Mouse (Mus musculus) mature B cell (primary cell): ENCODE data around the gene Gm20489.

Experiments
- in situ Hi-C: fragments of 300-500 bp; cut with MboI; formaldehyde crosslinking; loops from 2 replicates; pipeline ENCODE4 v1.14.3; 2019

Gm20489 gene

DNA sequence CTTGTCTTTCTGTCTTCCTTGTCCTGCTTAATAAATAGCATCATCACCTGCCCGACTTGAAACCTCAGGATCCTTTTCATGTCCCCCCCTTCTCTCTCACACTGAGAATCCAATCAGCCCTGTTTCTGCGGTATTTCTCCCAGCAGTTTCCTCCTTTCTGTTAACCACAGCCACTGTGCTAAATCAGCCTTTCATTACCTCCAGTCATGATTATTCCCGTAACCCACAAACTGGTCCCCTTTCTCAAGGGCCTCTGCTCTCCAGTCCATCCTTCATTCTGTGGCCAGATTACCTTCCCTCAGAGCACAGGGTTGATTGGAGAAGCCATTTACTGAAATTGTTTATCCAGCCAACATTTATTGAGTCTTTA lies at the start of gene Gm20489:
TSS of gene Gm20489 (minus strand) at position 269 of the 370 bp plus-strand sequence.
- in situ Hi-C loops: no loop called here

DNA sequence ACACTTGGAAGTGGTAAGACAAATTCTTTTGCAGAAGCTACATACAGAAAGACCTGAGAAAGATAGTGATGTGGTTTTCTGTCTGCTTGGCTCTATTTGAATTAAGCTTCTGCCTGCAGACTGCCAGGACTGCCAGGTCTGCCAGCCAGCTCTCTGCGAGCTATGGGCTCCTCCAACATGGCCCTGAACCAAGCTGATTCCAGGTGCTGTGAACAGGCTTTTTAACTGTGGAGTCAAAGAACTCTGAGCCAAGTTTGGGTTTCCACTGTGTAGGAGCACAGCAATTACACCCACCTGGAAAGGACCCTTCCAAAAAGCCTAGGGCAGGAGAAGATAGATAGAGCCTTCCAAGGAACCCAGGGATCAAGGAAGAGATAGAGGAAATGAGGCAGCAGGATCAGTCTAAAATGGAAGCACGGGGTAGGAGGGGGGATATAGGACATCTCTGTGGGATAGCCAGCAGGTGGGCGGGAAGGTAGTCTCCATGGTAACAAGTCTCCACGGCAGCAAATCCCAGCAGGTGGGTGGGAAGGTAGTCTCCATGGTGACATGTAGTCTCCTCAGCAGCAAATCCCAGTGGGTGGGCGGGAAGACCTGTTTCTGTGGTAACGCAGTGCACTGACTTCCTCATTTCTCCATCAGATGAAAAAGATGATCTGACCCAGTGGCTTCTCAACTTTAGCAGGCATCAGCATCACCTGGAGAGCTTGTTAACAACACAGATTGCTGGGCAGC lies 45.0 kb upstream of the Gm20489 start:
- in situ Hi-C loops: no loop called here

DNA sequence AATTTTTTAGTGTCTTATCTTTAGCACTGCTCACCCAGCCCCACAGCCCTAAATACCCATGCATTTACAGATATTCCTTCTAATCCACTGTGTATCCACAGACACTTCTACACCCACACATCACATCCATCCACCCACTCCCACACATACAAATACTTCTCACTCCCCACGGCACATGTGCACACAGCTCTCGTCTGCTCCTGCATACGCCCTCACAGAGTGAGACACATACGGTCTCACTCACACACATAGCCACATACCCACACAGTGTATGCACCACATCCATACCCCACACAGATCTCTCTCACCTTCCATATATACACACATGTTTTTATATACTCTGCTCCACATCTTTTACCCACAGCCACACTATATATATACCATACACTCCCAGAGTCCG lies 40.5 kb upstream of the Gm20489 start:
- in situ Hi-C loops: no loop called here

DNA sequence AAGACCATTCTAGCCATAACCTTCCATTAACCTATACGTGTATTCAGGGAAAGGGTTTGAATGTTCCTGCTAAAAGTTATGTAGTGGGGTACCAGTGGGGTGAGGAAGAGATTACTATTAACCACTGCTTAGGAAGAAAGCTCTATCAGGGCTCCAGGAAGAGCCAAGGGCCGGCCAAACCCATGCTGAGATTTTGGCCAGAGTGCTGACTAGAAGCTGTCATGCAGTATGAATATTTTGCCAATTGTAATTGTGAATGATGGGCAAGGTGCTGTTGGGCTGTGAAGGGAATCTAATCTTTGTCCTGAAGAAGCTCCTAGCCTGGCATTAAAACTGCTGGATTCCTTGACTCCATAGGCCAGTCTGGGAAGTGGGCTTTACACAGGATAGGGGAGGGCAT lies 35.8 kb upstream of the Gm20489 start:
- in situ Hi-C loops: no loop called here

DNA sequence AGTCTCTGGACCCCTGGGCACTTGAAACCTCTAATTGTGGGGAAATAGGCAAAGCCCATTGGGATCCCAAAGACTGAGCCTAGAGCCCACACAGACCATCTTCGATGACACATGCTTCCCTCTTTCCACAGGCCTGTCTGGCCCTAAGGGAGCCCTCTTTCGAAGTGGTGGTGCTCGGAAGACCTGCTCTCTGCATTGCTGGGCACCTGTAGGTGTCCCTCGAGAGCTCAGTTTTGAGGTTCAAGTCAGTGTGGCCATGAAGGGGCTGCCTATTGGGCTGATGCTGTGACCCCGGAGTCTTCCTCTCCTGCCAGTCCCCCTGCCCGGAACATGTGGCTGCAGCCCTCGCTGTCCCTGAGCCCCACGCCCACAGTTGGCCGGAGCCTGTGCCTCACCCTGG lies 32.8 kb upstream of the Gm20489 start:
- in situ Hi-C loops: no loop called here

DNA sequence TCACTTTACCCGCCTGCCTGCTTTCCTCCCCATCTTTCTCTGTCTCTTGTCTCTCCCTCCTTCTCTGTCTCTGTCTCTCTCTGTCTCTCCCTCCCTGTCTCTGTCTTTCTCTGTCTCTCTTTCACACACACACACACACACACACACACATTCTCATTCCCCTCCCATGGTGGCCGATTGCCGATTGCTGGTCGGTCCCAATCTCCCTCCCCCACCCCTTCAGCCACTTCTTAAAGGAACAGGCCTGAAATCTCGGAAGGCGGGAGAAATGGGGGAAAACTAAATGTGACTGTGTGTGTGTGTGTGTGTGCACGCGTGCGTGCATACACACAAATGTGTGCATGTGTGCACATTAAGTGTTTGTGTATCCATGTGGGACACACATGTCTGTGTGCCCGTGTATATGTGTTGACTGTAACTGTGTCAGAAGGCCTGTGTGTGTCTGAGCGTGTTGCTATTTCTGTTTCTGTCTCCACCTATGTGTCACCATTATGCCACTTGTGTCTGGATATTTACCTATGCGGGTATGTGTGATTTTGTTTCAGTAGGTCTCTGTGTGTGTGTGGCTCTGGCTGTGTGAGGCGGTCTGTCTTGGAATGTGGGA lies 31.7 kb upstream of the Gm20489 start:
- in situ Hi-C loops: no loop called here

DNA sequence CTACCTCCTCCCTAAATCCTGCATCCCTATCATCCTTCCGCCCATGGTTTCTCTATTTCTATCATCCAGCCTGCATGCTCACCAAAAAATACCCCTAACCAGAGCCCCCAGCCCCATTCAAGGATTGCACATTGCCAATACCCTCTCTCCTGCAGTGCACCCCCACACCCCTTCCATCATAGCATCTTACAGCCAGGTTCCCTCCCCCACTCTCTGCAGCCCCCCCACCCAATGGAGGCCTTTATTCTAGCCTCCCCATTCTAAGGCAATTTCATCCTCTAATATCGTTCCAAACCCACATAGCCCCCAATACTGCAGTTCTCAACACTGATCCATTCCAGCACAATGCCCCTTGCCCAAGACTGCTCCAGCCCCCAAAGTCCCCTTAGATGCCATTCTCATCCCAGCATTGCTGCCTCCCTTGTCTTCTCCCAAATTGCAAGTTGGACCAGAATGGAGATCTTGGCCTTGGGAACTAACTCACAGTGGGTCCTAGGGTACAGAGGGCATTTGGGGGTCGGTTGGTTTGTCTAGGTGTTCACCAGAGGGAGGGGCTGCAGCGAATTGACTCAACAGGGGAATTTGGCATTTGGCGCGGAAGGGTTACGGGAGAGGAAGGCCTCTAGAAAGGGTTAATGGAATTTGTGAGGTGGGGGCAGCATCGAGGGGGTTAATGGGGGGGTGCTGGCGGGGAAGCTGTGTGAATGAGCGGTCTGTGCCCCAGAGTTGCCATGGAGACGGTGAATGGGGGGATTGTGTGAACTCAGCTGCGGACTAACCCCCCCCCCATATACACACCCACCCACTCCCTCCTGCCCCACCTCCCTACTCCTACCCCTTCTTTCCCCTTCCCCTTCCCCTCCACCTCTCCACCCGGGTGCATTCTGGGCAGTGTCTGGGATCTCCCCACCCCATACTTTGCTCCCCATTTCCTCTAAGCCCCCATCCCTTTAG lies 30.9 kb upstream of the Gm20489 start:
- in situ Hi-C loops: no loop called here

DNA sequence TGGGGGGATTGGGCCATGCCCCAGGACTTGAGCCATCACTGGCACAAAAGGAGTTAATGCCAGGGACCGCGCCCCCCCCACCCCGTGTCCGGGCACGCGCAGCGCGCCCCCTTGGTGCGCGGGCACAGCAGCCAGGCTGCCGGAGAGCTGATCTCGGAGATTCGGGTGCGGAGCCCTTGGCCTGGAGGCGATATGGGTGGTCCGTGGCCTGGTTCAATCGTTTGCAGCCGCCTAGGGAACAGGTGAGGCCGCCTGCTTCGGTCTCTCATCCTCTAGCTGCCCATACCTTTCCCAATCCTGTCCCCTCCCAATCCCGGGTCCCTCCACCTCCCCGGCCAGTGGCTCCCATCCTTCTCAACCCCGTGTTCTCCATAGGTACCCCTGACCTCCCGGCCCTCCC lies 30.2 kb upstream of the Gm20489 start, which contains the start of gene Nlgn3:
TSS of gene Nlgn3 (plus strand) at position 114 of the 400 bp plus-strand sequence.
- in situ Hi-C loops: no loop called here

DNA sequence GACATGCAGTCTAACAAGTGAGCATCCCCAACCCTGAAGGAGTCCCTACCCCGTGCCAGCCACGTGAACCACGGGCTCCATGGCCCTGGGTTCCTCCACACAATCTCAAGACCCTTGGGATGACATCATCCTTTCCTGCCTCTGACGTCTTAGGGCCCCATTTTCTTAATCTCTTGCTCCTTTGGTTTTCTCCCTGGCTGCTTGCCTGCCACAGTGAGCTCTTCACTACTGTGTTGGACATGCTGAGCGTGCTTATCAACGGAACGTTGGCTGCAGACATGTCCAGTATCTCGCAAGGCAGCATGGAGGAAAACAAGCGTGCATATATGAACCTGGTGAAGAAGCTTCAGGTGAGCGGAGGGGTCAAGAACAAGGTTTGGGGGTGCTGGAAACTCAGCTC lies 21.3 kb upstream of the Gm20489 start:
- in situ Hi-C loops: no loop called here

DNA sequence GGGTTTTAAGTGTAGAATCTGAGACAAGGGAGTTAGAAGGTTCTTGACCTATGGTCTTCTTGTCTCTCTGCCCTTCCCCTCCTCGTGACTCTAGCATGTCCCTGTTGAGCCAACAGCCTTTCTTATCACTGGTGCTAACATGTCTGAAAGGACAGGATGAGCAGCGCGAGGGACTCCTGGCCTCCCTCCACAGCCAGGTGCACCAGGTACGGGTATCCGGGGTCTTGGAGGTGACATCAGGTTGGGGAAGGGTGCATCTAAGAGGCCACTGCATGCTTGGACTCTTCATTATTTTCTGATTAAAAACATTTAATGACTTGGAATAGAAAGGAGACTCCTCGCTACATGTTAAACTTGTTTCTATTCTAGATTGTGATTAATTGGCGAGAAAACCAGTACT lies 20.2 kb upstream of the Gm20489 start:
- in situ Hi-C loops: no loop called here

DNA sequence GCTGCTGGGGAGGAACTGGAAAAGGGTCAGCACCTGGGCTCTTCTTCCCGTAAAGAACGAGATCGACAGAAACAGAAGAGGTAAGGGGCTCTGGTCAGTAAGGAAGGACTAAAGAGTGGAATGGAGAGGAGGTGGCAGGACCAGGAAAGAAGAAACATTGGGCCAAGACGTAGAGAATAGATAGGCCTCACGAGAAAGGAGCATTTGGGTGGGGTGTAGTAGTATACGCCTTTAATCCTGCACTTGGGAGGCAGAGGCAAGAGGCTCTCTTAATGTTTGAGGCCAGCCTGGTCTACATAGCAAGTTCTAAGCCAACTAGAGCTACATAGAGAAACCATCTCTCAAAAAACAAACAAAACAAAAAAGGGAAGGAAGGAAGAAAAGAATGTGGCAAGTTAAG lies 19.6 kb upstream of the Gm20489 start:
- in situ Hi-C loops: no loop called here

DNA sequence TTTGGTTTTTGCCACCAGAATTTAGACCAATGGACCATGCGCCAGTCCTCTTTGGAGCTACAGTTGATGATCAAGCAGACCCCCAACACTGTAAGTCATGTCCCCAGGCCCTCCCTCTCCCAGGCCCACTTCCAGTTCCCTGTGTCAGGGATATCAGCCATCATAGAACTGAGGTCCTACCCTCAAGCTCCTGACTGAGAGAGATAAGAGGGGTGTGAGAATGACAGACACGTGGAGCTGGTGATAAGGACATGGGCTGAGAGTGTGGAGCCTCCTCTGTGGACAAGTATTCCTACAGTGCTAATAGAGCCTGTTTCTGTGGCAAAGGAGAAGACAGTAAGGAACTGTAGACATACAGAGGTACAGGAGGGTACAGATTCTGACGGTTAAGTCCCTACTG lies 18.7 kb upstream of the Gm20489 start:
- in situ Hi-C loops: no loop called here

DNA sequence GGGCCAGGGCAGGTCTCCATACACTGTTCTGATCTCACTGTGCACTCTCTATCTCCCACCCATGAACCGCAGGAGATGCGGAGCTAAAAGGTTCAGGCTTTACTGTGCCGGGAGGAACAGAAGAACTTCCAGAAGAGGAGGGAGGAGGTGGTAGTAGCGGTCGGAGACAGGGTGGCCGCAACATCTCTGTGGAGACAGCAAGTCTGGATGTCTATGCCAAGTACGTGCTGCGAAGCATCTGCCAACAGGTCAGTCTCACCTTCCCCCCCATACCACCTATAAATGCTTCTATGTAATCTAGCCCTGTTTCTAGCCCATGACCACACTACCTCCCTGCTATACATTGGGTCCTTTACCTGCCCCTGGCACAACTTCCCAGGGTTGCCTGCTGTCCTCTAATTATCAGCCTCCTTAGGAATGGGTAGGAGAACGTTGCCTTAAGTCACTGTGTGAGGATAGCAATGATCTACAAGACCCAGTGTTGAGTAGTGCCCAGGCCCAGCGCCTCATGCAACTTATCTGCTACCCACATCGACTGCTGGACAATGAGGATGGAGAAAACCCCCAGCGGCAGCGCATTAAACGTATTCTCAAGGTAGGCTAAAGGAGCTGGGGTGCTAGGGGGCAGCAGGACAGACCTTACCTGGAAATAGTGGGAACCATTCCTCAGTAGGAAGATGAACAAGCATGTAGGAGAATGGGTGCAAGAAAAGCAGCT lies 17.3 kb upstream of the Gm20489 start:
- in situ Hi-C loops: no loop called here

DNA sequence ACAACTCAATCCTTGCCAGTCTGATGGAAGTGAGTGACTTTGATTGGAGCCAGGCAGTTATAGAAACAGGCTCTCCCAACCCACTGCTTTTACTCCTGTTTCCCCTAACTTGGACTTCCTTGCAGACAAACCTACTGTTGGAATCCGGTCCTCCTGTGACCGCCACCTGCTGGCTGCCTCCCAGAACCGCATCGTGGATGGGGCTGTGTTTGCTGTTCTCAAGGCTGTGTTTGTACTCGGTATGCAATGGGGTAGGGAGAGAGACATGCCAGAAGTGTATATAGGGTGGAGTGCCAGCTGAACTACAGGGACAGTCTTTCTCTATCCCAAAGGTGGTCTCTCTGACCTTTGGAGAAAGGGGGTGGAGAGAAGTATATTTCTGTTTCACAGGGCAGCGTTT lies 16.7 kb upstream of the Gm20489 start:
- in situ Hi-C loops: no loop called here

DNA sequence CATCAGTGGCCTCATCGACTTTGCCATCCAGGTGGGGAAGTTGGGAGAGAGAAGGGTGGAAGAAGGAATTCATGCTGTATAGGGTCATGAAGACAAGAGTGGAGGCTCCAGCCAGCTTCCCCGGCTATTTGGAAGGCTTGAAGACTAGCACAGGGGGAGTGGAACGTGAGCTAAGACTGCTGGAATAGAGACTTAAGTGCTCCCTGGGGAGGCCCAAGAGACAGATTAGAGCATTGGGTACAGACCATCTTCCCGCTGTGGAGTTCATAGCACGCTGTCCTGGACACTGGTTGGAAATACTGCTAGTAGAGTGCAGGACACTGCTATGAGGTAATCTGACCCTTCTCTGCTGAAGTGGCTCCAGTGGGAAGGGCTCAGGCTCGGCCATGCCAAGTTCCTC lies 14.0 kb upstream of the Gm20489 start:
- in situ Hi-C loops: no loop called here

DNA sequence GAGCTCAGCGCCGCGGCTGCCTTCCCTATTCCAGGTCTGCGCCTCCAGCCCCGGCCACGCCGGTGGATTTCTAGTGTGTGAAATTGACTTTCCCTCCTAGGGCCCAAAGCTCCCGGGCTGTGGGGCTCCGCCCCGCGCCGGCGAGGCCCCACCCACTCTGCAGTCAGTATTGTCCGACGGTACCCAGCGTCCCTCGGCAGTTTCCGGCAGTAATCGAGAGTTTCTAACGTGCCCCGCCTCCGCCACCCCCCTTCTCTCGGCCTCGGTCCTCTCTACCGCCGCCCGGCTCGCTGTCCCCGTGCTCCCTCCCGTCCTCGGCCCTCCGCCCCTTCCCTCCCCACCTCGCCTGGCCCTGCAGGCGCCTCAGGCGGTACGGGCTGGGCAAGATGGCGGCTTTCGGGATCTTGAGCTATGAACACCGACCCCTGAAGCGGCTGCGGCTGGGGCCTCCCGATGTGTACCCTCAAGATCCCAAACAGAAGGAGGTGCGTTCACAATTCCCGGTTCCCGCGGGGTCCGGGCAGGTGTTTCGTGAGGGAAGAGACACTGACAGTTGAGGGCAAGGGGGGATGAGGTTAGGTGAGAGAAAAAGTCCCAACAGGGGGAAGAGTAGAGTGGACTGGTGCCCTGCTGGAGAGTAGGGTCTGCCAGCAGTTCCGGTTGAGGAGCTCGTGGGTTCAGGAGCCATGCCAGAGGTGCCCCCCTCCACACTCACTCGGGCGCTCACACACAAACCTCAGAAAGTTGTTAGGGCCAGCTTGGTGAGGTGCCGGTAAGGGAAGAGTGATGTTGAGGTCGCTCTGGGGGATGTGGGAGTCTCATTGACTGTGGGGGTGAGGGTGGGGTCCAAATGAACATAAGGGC lies 5.3 kb upstream of the Gm20489 start, which contains the start of gene Med12:
TSS of gene Med12 (plus strand) at position 156 of the 864 bp plus-strand sequence.
- in situ Hi-C loops: no loop called here

DNA sequence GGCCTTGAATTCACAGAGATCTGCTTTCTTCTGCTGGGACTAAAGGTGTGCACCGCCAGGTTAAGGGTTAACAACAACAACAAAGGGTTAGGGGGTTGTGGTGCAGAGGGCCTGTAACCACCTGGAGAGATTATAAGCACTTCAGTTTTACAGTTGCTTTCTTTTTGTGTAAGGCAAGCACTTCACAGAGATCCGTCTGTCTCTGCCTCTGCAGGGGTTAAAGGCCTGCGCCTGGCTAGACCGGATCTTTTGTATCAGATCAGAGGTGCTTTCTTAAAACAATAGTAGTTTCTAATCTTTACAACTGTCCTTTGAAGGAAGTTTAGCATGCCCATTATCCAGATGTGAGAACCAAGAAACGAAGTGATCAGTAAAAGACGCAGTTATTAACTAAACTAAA lies 4.6 kb upstream of the Gm20489 start:
- in situ Hi-C loops: no loop called here

DNA sequence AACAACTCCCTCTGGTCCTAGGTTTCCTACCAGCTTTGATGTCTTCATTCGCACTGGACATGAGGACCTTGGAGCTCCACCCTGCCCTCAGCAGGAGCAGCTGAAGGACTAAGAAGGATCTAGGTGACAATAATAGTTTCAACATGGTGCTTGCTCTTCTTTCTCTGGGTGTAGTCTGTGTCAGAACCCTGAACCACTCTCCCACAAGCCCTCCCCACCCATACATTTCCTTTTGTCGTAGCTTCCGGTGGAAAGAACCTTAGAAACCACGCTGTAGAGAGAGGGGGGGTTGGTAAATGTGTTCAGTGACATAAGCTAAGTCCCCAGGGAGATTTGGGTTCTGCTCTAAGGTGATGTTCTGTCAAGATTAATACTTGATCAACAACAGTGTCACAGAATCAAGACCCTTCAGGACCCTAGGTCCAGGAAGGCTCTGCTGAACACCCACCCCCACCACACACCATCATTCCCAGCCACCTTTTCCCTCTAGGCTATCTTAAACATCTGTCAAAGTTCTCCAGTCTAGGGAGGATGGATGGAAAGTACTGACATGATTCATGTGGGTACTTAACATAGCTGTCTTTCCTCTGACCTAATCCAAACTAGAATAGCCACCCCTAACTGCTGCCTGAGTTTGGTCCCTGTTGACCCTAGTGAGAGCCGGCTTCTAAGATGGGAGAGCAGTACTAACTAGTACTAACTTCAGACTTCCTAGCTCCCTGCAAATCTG lies 633 bp downstream of the Gm20489 start, which contains the start of gene Il2rg:
TSS of gene Il2rg (minus strand) at position 231 of the 730 bp plus-strand sequence.
- in situ Hi-C loops: no loop called here

DNA sequence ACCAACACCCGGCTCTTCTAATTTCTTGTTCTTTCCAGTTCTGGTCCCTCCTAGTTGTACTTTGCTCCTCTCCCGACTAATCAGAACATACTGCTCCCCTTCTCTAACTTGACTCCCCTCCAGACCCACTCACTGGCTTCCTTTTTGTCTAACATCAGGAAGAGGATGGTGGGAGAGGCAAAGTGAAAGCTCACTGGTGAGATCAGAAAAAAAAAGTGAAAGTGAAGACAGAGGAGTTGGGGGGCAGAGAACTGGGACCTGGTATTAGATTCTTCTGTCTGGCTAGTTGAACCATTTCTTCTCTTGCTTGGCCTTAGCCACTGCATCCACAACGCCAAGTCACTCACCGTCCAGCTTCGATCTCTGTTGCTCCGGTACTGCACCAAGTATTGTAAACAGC lies 2.2 kb downstream of the Gm20489 start:
- in situ Hi-C loops: no loop called here

DNA sequence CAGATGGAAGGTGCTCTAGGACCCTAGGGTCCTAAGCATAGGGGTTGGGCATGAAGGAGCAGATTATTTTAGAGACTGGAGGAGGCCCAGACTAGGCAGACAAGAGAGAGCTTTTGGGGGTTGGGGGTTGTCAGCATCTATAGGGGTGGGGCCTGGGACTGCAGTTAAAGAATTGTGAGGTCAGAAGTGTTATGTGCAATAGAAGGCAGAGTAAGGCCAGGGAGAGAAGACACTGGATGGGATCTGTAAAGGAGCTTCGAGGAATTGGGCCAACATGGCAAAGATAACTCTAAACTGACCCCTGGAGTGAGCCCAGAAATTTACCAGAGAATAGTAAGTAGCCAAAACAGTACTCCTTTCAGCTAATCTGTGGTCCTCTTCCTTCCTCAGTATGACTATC lies 4.9 kb downstream of the Gm20489 start, which contains the start of gene Gm614:
TSS of gene Gm614 (minus strand) at position 101 of the 400 bp plus-strand sequence.
- in situ Hi-C loops: no loop called here
